Mouse (Mus musculus) heart, postnatal 10 days (tissue): Measurements from ENCODE around the gene Cmya5. TPM values are rescaled to one million over a fixed set of nuclear protein-coding genes. Genes with fewer than 3 reads are reported as not detected.
"Not testable (repeated sequence)": the region's sequence is repeated elsewhere in the genome, so short reads cannot be mapped to it uniquely, and the experiment has no call there.

Experiments
- DNase-seq, 2 experiments: peaks; one replicate each; pipeline ENCODE4 v3.0.0; 2021
- intact Hi-C: fragments of 180-260 bp; cut with DNase I; formaldehyde crosslinking; loops from one replicate; pipeline ENCODE4 v1.15.1; 2025
- total RNA-seq, 2 experiments: library from RNA; stranded (reverse); gene quantifications; 2 replicates each; pipeline ENCODE4 v1.2.3; 2021

Cmya5 gene
- total RNA-seq: 100 to 1,000 TPM; 118 to 123 TPM

DNA sequence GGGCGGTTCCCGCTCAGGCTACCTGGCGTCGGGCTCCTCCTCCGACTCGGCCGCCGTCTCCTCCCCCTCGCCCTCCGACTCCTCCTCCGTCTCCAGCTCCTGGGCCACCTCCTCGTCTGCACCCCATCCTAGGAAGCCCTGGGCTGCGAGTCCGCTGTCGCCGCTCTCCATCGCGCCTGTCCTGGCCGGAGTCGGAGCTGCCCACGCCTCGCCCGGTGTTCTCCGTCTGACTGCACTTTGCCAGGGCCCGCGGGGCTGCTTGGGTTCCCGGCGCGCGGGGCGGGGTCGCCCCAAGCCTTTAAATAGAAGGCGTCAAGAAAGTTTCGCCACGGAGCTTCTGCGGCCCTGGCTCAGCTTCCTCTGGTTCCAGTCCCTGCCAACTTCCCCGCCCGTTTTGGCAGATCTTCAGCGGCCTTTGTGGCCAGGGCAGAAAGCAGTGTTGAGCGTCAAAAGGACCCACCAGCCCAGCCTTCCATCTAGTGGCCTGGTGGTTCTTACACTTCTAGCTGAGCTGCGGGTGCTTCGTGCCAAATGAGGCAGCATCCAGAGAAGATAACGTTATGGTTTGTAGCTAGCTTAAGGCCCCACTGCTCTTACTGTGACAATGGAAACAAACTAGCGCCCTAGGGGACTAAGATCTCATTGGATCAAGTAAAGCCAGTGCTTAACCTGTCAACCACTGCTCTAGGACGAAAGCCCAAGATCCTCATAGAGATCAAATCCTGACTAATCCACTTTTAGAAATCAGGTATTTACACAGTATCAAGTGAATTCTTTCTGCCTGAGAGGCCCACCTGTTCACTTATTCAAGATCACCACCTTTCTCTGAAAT lies at the start of gene Cmya5:
Cmya5 (minus strand) TSS at position 389 of the 832 bp plus-strand sequence.
- intact Hi-C loops: loop anchor here (2.0 to 5.0 kb wide), 3 partner anchors 98 to 392 kb away; no protein-coding TSS in a partner anchor
- peak; percentile 97 for DNase-seq

DNA sequence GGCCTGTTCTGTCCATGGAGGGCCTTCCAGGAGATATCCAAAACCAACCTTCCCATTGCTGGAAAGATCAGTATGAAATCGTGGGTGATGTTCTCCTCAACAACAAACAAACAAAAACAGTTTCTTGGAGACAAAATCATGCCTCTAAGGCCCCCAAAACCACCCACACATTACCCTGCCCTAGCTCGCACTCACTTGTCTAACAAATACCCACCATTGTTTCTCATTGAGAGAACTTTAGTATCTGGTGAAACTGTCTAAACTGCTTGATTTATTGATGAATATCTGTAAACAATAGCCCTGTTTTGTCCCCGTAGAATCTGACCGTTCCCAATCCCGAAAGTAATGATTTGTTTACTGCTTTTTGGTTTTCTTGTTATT lies 48.1 kb upstream of the Cmya5 start:
- intact Hi-C loops: loop anchor here (5.0 kb wide), 1 partner anchor 110 kb away; no protein-coding TSS in a partner anchor

DNA sequence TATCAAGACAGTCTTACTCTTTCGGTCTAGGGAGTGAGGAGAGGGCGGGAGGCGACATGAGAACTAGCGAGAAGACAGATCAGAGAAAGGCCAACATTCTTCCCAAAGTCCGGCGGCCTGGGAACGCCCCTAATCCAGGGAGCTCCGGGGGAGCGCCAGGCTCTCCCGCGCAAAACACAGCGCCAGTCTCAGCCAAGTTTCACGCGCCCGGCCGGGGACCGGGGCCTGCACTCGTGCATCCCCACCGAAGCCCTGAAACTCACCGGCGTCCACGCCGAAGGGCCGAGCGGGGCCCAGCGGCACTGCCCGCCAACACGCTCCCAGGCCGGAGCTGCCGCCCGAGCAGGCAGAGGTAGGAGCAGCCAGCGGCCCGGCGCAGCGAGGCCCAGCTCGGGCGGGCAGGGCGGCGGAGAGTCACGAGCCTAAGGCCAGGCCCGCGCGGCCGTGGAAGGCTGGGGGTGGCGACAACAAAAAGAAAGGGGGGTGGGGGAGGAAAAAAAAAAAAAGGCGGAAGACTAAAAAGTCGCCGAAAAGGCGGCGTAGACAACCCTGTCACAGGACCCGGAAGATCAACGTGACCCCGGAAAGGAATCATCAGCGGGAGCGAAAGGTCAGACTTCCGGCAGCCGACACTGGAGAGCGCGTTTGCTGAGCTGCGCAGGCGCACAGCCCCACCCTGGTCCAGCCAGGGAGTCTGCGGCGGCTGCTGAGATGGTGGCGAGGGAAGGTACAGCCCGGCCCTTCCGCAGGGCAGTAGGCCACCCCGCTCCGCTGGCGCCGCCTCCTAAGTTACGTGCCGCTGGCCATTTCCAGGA lies 47.5 kb upstream of the Cmya5 start, which contains the start of gene Tent2:
Tent2 (minus strand) TSS at position 555 of the 815 bp plus-strand sequence.
- intact Hi-C loops: loop anchor here (5.0 kb wide), 1 partner anchor 110 kb away; no protein-coding TSS in a partner anchor
- DNase-seq: peak; percentile 96

More for the DNA sequence above, 48.1 kb upstream of the Cmya5 start:
- no peak for DNase-seq

DNA sequence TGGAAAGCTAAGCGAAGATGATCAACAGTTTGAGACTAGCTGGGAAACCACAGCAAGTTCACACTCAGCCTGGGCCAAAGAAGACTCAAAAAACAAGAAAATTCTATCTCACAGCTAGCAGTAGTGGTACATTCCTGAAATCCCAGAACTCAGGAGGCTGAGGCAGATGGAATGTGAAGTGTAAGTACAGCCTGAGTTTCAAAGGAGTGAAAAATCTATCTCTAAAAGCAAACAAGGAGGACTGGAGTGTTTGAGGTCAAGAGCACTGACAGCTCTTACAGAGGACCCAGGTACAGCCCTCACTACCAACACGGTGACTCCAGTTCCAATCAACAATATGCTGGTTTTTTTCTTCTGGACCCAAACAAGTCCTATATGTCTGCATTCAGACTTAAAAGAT lies 44.9 kb upstream of the Cmya5 start:
- no peak for DNase-seq
- intact Hi-C loops: no loop called here

DNA sequence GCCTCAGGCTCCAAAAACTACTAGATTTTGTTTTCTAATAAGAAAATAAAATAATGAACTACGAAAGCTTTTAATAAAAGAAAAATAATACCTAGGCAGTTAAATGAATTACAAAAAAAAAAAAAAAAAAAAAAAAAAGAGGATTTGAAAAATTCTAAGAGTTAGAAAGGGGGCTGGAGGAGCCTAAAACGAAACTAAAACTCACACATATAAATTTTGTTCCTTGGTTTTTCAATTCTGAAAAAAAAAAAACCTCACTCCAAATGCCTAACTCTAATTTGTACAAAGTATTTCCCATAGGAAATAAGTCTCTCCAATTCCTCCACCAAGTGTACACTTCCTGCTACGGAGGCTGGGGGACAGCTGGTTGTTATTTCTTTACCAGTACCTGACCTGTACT lies 44.2 kb upstream of the Cmya5 start:
- DNase-seq: no peak
- intact Hi-C loops: no loop called here

DNA sequence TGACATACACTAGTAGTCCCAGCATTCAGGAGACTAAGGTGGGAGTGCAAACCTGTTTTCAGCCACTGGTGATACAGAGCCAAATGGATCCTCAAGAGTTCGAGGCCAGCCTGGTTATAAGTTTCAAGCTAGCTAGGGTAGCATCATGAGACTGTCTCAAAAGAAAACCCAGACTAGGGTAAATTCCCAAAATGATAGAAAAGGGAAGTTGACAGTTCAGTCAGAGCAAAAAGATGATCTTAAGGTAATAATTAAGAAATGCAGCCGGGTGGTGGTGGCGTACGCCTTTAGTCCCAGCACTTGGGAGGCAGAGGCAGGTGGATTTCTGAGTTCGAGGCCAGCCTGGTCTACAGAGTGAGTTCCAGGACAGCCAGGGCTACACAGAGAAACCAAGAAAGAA lies 43.3 kb upstream of the Cmya5 start:
- intact Hi-C loops, DNase-seq: not testable (repeated sequence)

DNA sequence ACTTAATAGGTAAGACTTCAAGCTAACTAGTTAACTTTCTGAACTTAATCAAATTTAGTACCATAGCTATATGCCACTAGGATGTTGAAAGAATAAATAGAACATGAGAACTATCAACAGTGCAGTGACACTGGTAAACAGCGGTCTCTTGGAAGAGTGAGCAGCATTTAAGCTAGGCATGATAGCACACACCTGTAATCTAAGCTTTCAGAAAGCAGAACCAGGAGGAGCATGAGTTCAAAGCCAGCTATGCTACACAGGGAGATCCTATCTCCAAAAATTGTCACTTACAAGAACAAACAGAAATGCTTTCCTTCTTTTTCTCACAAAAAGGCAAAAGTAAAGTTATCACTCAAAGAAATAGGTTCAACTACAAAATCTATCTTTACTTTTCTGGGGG lies 35.8 kb upstream of the Cmya5 start:
- DNase-seq: no peak
- intact Hi-C loops: no loop called here

DNA sequence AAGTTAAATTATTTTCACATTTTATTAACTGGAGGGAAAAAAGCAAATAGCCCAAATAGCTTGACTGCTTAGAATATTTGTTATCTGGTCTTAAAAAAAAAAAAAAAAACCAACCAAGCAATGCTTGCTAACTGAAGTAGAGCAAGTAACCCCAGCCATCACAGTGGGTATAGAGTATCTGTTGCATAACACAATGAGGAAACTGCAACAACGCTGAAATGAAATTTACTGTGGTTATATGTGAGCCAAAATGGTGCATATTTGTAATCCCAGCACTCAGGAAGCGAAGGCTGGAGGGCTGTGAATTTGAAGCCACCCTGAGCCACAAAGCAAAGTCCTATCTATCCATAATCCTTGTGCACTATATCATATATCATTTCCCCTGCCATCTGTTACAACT lies 35.0 kb upstream of the Cmya5 start:
- DNase-seq: no peak
- intact Hi-C loops: no loop called here

DNA sequence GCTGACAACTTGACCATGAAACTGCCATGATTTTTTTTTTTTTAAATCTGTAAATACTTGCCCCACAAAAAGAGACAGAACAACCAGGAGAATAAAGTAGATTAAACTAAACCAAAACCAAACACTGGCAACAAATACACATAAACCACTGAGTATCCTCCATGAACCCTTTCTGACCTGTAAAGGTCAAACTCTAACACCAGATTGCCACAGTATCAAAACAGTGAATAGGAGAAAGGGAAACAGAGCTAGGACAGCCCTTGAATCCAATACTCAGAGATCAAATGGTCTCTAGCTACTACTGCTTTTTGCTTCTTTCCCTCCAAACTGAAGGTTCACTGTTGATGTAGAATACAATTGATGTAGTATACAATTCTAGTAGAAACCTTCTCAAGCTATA lies 33.0 kb upstream of the Cmya5 start:
- intact Hi-C loops: no loop called here
- DNase-seq: no peak

DNA sequence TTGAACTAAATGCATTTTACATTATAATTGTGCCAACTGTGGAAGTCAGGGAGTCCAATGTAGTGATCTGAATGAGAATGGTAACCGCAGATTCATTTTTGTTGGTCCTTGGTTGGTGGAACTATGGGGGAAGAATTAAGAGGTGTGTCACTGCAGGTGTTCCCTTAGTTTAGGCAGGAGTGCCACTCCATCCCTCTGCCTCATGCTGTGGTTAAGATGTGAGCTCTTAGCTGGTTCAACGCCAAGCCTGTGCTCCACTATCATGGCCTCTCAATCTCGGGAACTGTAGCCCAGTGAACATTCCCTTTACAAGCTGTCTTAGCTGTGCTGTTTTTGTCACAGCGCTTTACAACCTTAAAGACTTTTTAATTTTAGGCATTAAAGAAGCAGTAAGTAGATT lies 18.8 kb upstream of the Cmya5 start:
- DNase-seq: no peak
- intact Hi-C loops: no loop called here

DNA sequence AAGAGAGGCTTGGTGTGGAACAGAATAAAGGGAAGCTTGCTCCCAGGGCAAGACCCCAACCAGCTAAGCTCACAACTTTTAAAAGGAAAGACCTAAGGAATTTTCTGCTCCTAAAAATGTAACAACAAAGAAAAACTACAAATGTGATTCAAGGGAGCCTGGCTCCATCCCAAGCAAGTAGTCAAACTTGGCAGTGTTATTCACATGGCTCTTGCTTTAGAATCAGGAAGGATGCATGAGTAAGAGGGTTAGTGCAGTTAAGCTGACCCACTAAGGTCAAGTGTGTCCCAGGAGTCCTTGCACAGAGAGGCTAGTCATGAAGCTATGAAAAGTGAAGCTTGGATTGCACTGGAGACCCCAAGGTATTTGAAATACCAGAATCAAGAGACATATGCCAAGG lies 17.9 kb upstream of the Cmya5 start:
- intact Hi-C loops: no loop called here
- peak; percentile 35 to 36 for DNase-seq

DNA sequence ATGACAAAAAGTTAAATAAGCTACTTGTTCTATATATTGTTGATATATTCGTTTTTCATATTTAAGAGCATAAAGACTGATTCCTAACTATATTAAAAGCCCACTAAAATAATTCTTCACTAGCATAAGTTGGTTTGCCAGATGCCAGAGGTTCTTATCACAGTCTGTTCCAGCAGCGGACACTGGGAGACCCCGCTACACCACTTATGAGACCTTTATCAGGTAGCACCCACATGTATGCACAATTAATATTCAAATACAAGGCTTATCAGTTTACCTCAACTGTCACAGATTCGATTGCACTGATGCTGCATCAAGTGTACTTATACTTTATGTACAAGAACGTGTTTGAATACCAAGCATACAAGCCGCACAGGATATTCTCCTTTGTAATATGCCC lies 13.7 kb upstream of the Cmya5 start:
- intact Hi-C loops: no loop called here

DNA sequence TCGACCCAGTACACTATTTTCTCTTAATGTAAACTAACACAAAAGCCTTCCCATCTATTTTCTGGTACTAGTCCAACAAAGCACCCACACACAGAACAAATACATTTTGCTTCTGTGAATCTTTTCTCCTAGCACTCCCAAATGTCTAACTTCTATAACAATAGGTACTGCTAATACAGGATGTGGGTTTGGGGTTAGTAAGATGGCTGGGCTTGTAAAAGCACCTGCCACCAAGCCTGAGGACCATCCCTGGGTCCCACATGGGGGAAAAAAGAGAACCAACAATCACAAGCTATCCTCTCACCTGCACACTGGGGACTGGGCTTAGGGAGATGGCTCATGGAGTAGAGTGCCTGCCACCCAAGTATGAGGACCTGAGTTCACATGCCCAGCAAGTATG lies 8.8 kb upstream of the Cmya5 start:
- DNase-seq: no peak
- intact Hi-C loops: no loop called here

More for the DNA sequence above, 13.7 kb upstream of the Cmya5 start:
- no peak for DNase-seq

DNA sequence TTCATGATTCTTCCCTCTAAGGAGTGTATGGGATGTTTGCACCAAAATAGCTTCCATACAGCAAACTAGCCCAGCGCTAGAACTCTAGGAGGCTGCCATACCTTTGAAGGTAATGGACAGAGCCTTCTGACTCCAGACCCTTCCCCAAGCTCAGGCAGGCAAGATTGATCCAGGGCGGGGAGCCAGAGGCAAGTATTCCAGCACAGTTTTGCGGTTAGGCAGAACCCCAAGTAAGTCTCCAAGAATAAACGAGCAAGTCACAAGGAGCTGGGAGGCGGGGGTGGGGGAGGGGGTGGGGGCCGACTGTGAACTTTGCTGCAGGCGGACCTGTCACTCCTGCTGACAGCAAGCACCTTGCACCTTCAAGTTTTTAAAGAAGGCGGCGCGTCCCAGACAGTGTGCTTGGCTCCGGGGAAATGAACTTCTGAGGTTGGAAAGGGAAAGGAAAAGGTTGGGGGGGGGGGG lies 673 bp downstream of the Cmya5 start:
- peak; percentile 39 to 43 for DNase-seq

DNA sequence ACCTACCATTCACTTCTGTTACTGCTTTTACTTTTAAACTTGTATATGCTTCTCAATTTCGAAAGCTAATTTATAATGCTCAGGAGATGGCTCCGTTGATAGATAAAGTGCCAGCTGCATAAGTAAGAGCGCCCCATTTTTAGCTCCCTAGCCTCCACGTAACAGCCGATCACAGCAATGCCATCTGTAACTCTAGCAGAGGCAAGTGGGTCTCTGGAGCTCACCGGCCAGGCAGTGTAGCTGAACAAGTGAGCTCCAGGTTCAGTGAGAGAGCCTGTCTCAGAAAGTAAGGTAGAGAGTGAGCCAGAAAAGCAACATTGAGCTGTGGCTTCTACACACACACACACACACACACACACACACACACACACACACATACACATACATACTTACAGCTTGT lies 3.3 kb downstream of the Cmya5 start:
- intact Hi-C loops: loop anchor here (5.0 kb wide), 1 partner anchor 101 kb away; no protein-coding TSS in a partner anchor
- no peak for DNase-seq

More for the DNA sequence above, 673 bp downstream of the Cmya5 start:
- intact Hi-C loops: loop anchor here (2.0 to 5.0 kb wide), 2 partner anchors 98 to 157 kb away; no protein-coding TSS in a partner anchor

DNA sequence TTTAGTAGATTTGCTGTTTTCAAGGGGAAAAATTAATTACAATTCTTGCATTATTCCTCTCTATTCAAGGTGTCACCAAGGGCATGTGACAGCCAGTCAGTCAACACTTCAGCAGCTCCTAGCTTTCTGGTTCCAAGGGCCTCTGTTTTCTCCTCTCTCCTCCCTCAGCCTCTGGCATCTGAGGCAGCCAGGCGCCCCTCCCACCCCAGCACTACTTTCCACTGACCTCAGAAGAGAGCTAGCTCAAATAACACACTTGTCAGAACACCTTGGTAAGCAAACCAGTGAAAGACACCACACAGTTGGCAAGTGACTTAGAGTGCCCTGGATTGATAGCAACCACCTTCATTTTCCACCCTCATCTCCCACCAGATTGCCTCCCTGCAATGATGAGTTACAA lies 6.5 kb downstream of the Cmya5 start:
- peak; percentile 57 to 64 for DNase-seq
- intact Hi-C loops: no loop called here

DNA sequence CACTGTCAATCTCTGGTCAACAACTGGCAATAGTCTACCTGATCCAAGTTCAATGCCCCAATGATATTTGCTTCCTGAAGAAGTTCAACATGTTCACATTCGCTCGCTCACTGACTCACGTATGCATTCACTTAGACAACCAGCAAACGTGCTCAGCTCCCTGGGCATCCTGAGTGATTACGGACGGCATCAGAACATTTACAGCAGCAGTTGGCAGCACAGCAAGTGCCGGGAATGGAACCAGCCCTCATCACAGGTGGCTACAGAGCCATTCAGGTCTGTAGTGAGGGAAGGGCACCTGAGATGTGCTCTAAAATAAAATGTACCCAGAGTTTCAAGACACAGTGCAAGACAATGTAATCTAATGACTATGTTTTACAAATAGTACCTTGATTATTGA lies 7.4 kb downstream of the Cmya5 start:
- intact Hi-C loops: no loop called here
- DNase-seq: no peak

DNA sequence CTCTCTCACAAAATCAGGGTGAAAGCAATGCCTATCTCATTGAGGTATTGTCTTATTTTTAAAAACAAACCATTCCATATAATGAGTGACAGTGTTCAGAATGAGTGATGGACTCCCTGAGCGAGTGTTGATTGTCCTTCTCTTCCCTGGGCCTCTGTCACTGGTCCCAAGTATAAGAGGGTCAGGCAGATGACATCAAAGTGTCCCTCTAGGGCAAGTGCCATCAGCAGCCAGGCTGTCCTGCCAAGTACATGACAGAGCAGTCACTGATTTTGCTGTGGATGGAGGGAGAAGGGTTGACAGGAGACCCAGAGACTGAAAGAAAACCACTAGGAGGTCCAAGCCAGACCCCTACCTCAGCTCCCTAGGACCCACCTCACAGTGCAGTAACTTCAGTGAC lies 8.3 kb downstream of the Cmya5 start:
- peak in 1 of 2 experiments; percentile 27 for DNase-seq
- intact Hi-C loops: no loop called here

DNA sequence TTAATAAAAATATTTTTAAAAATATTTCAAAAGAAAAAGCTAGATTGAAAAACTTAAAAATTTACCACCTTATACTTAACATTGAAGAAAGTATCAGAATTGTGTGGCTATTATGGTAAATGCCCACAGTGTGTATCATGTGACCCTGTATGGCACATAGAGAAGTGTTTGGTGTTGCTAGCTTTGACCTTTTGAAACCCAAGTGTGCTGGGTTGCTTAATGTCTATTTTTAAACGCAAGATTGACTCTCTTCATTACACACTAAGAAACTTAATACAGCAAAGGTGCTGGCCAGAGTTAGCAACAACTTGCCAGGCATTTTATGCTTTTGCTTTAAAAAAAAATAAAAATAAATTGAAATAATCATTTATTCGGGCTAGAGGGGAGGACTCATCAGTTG lies 9.0 kb downstream of the Cmya5 start:
- DNase-seq: no peak
- intact Hi-C loops: no loop called here

DNA sequence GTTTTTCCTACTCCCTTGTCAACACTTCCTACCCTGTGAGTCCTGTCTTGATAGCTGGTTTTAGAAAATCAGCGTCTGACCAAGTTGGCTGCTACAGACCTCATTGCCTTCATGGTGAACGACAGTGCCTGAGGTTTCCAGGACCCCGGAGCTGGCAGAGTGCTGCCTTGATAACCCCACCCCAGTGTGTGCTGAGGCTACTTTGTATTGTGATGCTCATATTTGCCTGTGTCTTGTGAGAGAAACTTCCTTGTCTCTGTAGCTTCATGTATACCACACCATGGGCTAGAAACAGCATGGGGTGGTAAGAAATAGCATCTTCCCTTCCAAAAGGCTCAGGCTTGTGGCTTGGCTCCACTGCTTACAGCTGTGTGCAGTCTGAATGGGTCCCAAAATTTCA lies 13.8 kb downstream of the Cmya5 start:
- no peak for DNase-seq
- intact Hi-C loops: no loop called here

DNA sequence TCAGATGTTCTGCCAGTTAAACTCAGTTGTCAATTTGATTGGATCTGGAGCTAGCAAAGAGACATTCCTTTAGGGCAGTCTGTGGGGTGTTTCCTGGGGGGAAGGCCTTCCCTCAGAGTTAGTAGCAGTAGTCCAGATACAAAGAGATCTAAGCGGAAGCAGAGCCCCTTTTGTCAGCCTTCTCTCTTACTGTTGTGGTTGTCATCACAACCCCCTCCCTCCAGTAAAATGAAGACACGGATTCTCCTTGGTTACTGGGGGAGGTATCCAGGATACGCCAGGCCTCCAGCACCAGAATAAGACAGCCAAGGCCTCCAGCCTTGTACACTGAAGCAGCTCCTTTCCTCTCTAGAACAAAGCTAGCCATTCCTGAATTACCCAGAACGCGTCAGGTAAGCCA lies 15.6 kb downstream of the Cmya5 start:
- DNase-seq: no peak
- intact Hi-C loops: no loop called here
